In genomic region chr2:59762277-59762676, GRCm38 (mm10) we compare ENCODE assay signal across 23 mouse cellular contexts.
"Had no signal": no experiment of that assay in that cellular context is flagged by ENCODE, and none has a peak within 500 bp of the region (broad histone marks: within the 10 kb centered on the region; RNA-seq: fewer than 3 reads in every experiment).

No protein-coding gene starts in this region.

- H3K4me3 ChIP-seq: heart, embryonic 10.5 days; heart, embryonic 12.5 days; hindbrain, embryonic 13.5 days; hindbrain, embryonic 15.5 days; kidney, embryonic 15.5 days; limb, embryonic 13.5 days; limb, embryonic 15.5 days; liver, embryonic 12.5 days had no signal

- H3K4me1 ChIP-seq: hindbrain, embryonic 13.5 days; hindbrain, embryonic 15.5 days; liver, embryonic 12.5 days had no signal

- DNase-seq: gastrocnemius, postnatal 14 days; gastrocnemius, postnatal 36 days; heart, adult 18-20 months; heart, postnatal 10 days; heart, postnatal 4 days; kidney, adult 11 months; kidney, adult 2 months; kidney, adult 9 months; kidney, postnatal 14 days; kidney, postnatal 36 days; layer of hippocampus, adult 9-11 months; layer of hippocampus, postnatal 36 days; left cerebral cortex, postnatal 4 days had no signal

- ATAC-seq: hindbrain, postnatal 0 days; intestine, embryonic 16.5 days; liver, embryonic 12.5 days had no signal
